Mouse (Mus musculus): ENCODE measurements around the gene Slc8b1. TPM values are rescaled to one million over a fixed set of nuclear protein-coding genes. Genes with fewer than 3 reads are reported as not detected.

Gene Slc8b1
- polyA plus RNA-seq, 1 experiment from 2014 or later = 12.1 TPM

DNA sequence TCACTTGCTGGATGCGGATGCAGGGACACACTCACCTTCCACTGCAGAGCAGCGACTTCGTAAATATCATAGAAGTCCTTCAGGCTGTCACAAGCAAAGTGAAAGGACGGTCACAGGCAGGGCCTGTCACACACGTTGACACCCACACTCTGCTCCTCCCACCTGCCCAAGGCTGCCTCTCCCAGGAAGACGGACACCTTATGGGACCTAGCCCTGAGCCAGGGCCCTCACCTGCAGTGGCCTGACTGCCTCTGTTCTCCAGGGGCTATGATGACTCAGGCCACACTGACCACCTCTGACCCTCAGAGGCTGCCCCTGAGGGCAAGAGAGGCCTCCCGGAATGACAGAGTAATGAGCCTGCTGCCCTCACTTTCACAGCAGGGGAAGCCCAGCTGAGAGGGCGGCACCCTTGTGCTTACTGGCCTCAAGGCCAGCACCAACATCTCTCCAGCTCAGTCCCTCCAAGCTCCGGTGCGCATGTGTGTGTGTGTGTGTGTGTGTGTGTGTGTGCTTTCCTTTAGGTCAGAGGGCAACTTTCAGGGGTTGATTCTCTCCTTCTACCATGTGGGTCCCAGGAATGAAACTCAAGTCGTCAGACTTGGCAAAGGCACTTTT, 37.4 kb downstream of the Slc8b1 start:
- no peaks in the 10 kb centered on the region for H3K27me3 ChIP-seq (replicated peaks; ENCODE audit: insufficient read depth, low read length)

GRCm38 (mm10) chr5:120550137-120550536, 39.2 kb downstream of the Slc8b1 start:
- peaks cover 11% of the 10 kb centered on the region for H3K36me3 ChIP-seq (ENCODE audit: insufficient read depth, low read length)
- H3K4me1 ChIP-seq (ENCODE audit: insufficient read depth, low read depth, low read length) = no peaks in the 10 kb centered on the region
- ATAC-seq (no peak), DNase-seq (ENCODE audit: low spot score) (no peak)
- TF ChIP-seq EP300 (IDR thresholded peaks at IDR 0.05) (no peak), CTCF (IDR thresholded peaks at IDR 0.05) (no peak)
- WGBS = 71% methylated on average over 5 of the region's 5 CpGs
- no peak overlapping the region for H3K9ac ChIP-seq (replicated peaks; ENCODE audit: low read depth)
- H3K27me3 ChIP-seq (replicated peaks; ENCODE audit: insufficient read depth, low read length) = no peaks in the 10 kb centered on the region
- no peak overlapping the region for H3K4me3 ChIP-seq (ENCODE audit: low read depth, low read length)
- no peak overlapping the region for H3K27ac ChIP-seq (ENCODE audit: low read length)
- H3K9me3 ChIP-seq (ENCODE audit: low read length) = no peaks in the 10 kb centered on the region
- no peak overlapping the region for H3K4me2 ChIP-seq (replicated peaks; ENCODE audit: low read depth, low read length)

More for the DNA sequence above, 37.4 kb downstream of the Slc8b1 start:
- Histone ChIP-seq H3K9me3 (ENCODE audit: low read length) (no peaks in the 10 kb centered on the region), H3K4me2 (replicated peaks; ENCODE audit: low read depth, low read length) (no peak overlapping the region), H3K9ac (replicated peaks; ENCODE audit: low read depth) (no peak overlapping the region), H3K36me3 (ENCODE audit: insufficient read depth, low read length) (no peaks in the 10 kb centered on the region), H3K4me3 (ENCODE audit: low read depth, low read length) (no peak overlapping the region), H3K4me1 (ENCODE audit: insufficient read depth, low read depth, low read length) (no peaks in the 10 kb centered on the region), H3K27ac (ENCODE audit: low read length) (no peak overlapping the region)
- no peak for ATAC-seq
- TF ChIP-seq CTCF (IDR thresholded peaks at IDR 0.05) (no peak), EP300 (IDR thresholded peaks at IDR 0.05) (no peak)
- DNase-seq (ENCODE audit: low spot score) = no peak
- WGBS = 68% methylated on average over 11 of the region's 11 CpGs

DNA sequence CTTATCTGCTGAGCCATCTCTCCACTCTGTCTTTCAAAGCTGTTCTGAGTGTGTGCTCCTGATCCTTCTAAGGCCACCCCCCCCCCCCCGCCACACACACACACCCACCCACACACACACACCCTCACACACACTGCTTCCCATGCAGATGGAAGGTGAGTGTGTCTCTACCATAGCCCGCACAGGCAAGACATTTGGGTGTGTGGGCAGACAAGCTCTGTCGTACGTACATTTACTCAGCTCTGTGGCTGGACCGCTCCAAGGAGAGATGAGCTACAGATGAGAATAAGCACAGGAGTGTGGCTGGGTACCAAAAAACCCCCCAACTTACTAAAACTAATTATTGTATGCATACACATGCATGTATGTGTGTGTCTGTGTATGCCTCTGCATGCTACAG, 39.7 kb downstream of the Slc8b1 start:
- 97% methylated on average over 5 of the region's 5 CpGs for WGBS
- H3K27me3 ChIP-seq (replicated peaks; ENCODE audit: insufficient read depth, low read length) = no peaks in the 10 kb centered on the region
- DNase-seq (ENCODE audit: low spot score) = no peak
- H3K4me3 ChIP-seq (ENCODE audit: low read depth, low read length) = no peak overlapping the region
- peaks cover 12% of the 10 kb centered on the region for H3K36me3 ChIP-seq (ENCODE audit: insufficient read depth, low read length)
- H3K9me3 ChIP-seq (ENCODE audit: low read length) = no peaks in the 10 kb centered on the region
- no peak overlapping the region for H3K9ac ChIP-seq (replicated peaks; ENCODE audit: low read depth)
- no peak for ATAC-seq
- TF ChIP-seq EP300 (IDR thresholded peaks at IDR 0.05) (no peak), CTCF (IDR thresholded peaks at IDR 0.05) (no peak)
- H3K27ac ChIP-seq (ENCODE audit: low read length) = no peak overlapping the region
- H3K4me2 ChIP-seq (replicated peaks; ENCODE audit: low read depth, low read length) = no peak overlapping the region
- H3K4me1 ChIP-seq (ENCODE audit: insufficient read depth, low read depth, low read length) = no peaks in the 10 kb centered on the region

DNA sequence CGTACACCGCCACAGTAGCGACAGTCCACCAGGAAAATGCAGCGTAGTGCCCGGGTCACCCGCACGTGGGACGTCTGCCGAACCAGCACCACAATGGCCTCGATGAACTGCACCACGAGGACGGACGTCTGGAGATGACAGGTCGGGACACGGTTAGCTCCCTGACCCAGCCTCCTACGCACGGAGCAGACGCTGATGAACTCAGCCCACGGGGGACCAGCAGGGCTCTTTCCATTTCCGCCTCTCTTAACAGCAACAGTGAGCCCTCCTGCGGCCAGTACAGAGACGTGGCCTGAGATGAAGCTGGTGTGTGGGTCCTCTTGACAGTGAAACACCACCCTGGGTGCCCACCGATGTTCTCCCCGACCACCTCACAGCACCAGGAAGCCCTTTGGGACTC, 44.9 kb downstream of the Slc8b1 start:
- Histone ChIP-seq H3K9ac (replicated peaks; ENCODE audit: low read depth) (no peak overlapping the region), H3K4me1 (ENCODE audit: insufficient read depth, low read depth, low read length) (peaks cover 6% of the 10 kb centered on the region; the same call in 1 of the 2 replicates), H3K4me2 (replicated peaks; ENCODE audit: low read depth, low read length) (no peak overlapping the region), H3K27me3 (replicated peaks; ENCODE audit: insufficient read depth, low read length) (no peaks in the 10 kb centered on the region), H3K4me3 (ENCODE audit: low read depth, low read length) (no peak overlapping the region), H3K9me3 (ENCODE audit: low read length) (no peaks in the 10 kb centered on the region), H3K27ac (ENCODE audit: low read length) (no peak overlapping the region), H3K36me3 (ENCODE audit: insufficient read depth, low read length) (peaks cover 20% of the 10 kb centered on the region)
- ATAC-seq = no peak
- TF ChIP-seq EP300 (IDR thresholded peaks at IDR 0.05) (no peak), CTCF (IDR thresholded peaks at IDR 0.05) (no peak)
- no peak for DNase-seq (ENCODE audit: low spot score)
- 81% methylated on average over 24 of the region's 24 CpGs for WGBS

DNA sequence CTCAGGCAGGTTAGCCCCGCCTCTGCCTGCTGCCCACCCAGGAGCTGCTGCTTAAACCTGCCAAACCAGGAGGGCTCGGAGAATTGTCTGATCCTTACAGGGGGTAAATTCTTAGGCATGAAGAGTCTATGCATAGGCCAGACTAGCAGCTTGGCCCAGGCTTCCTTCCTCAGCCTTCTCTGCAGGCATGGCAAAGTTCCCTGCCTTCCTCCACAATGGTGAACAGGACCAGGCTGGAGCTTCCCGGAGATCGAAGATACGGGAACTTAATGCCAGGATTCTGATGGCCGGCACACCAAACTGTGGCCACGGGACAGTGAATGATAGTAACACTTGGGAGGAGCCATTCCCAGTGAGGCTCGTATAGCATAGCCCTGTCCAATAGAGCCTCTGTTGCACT, 47.1 kb downstream of the Slc8b1 start:
- Histone ChIP-seq H3K4me2 (replicated peaks; ENCODE audit: low read depth, low read length) (no peak overlapping the region), H3K27me3 (replicated peaks; ENCODE audit: insufficient read depth, low read length) (no peaks in the 10 kb centered on the region), H3K9me3 (ENCODE audit: low read length) (no peaks in the 10 kb centered on the region), H3K4me1 (ENCODE audit: insufficient read depth, low read depth, low read length) (peaks cover 14% of the 10 kb centered on the region; the same call in 1 of the 2 replicates), H3K4me3 (ENCODE audit: low read depth, low read length) (no peak overlapping the region), H3K36me3 (ENCODE audit: insufficient read depth, low read length) (peaks cover 20% of the 10 kb centered on the region), H3K27ac (ENCODE audit: low read length) (no peak overlapping the region), H3K9ac (replicated peaks; ENCODE audit: low read depth) (no peak overlapping the region)
- DNase-seq (ENCODE audit: low spot score) (no peak), ATAC-seq (no peak)
- no peak for TF ChIP-seq EP300 (IDR thresholded peaks at IDR 0.05)
- 59% methylated on average over 8 of the region's 8 CpGs for WGBS

- H3K36me3 ChIP-seq (ENCODE audit: insufficient read depth, low read length) = peaks cover 17% of the 10 kb centered on the region
- DNase-seq (ENCODE audit: low spot score) (peak; percentile 54), ATAC-seq (no peak)
- H3K4me2 ChIP-seq (replicated peaks; ENCODE audit: low read depth, low read length) = no peak overlapping the region; the same call in 1 of the 2 replicates
- H3K27ac ChIP-seq (ENCODE audit: low read length) = no peak overlapping the region
- H3K27me3 ChIP-seq (replicated peaks; ENCODE audit: insufficient read depth, low read length) = no peaks in the 10 kb centered on the region
- no peak overlapping the region for H3K4me3 ChIP-seq (ENCODE audit: low read depth, low read length)
- WGBS = 63% methylated on average over 14 of the region's 14 CpGs
- no peak overlapping the region for H3K9ac ChIP-seq (replicated peaks; ENCODE audit: low read depth)
- H3K9me3 ChIP-seq (ENCODE audit: low read length) = no peaks in the 10 kb centered on the region
- TF ChIP-seq CTCF (IDR thresholded peaks at IDR 0.05) (no peak), EP300 (IDR thresholded peaks at IDR 0.05) (no peak)
- peaks cover 16% of the 10 kb centered on the region; the same call in 1 of the 2 replicates for H3K4me1 ChIP-seq (ENCODE audit: insufficient read depth, low read depth, low read length)
Observed at GRCm38 (mm10) chr5:120558762-120559161, 47.8 kb downstream of the Slc8b1 start.
